Mouse (Mus musculus) heart, adult 2 months (tissue): Measurements from ENCODE around the gene Ptprd. TPM values are rescaled to one million over a fixed set of nuclear protein-coding genes. Genes with fewer than 3 reads are reported as not detected.

Source experiments
- DNase-seq, 2 experiments: peaks; one replicate each; pipeline ENCODE4 v3.0.0; 2021
- H3K27ac ChIP-seq: fragments of 200-600 bp; 2 replicates; pipeline ENCODE4 v1.8.1; 2022
- H3K27me3 ChIP-seq: fragments of 200-500 bp; 2 replicates; pipeline ENCODE4 v1.6.1; 2012; ENCODE audit warnings: mild to moderate bottlenecking, low read length, inconsistent platforms, mixed read lengths; ENCODE audit not compliant: control insufficient read depth, insufficient read depth
- H3K36me3 ChIP-seq: fragments of 200-500 bp; 2 replicates; pipeline ENCODE4 v1.6.1; 2012; ENCODE audit warnings: low read length, inconsistent platforms; ENCODE audit not compliant: control insufficient read depth, insufficient read depth
- H3K4me1 ChIP-seq: fragments of 200-500 bp; 2 replicates; pipeline ENCODE4 v1.6.1; 2011; ENCODE audit warnings: low read length; ENCODE audit not compliant: control insufficient read depth, insufficient read depth
- H3K4me3 ChIP-seq: fragments of 200-600 bp; 2 replicates; pipeline ENCODE4 v1.8.1; 2022
- H3K79me2 ChIP-seq: fragments of 200-500 bp; replicated peaks from 2 replicates; pipeline ENCODE4 v1.6.1; 2012; ENCODE audit warnings: mild to moderate bottlenecking, inconsistent platforms, low read length, moderate library complexity, mixed read lengths; ENCODE audit not compliant: control insufficient read depth, insufficient read depth
- H3K9ac ChIP-seq: fragments of 200-500 bp; 2 replicates; pipeline ENCODE4 v1.6.1; 2012; ENCODE audit warnings: low read depth, mild to moderate bottlenecking, control low read depth, inconsistent platforms, low read length, mixed read lengths
- CTCF ChIP-seq: fragments of 200-600 bp; IDR thresholded peaks from 2 replicates; pipeline ENCODE4 v1.8.1; 2022; ENCODE audit warnings: antibody characterized with exemption, mild to moderate bottlenecking, moderate library complexity
- EP300 ChIP-seq: fragments of 200-500 bp; IDR thresholded peaks from 2 replicates; pipeline ENCODE4 v1.6.1; 2011; ENCODE audit warnings: low read depth, low read length, control low read depth; ENCODE audit not compliant: insufficient read depth
- POLR2A ChIP-seq: fragments of 200-500 bp; IDR thresholded peaks from 2 replicates; pipeline ENCODE4 v1.6.1; 2011; ENCODE audit warnings: mild to moderate bottlenecking, low read depth, low read length, control low read depth; ENCODE audit not compliant: insufficient read depth
- WGBS: fragments of 180-500 bp; shearing (Covaris S2); methylation state at CpG from one replicate; pipeline ENCODE4 v1.1.7; 2018; 5-methylcytosine and 5-hydroxymethylcytosine counted together
- intact Hi-C: fragments of 180-260 bp; cut with DNase I; formaldehyde crosslinking; loops from one replicate; pipeline ENCODE4 v1.15.1; 2025
- polyA plus RNA-seq: library from polyadenylated mRNA; depleted of rRNA; stranded (reverse); fragments of >200 nt; gene quantifications from 2 replicates; pipeline ENCODE4 v1.2.3, GENCODE M21; 2012
- total RNA-seq, 2 experiments: library from RNA; stranded (reverse); gene quantifications; 2 replicates each; pipeline ENCODE4 v1.2.3; 2021

The Ptprd gene
- total and polyA plus RNA-seq, 3 experiments, result 2.7 to 7.0 (median 5.3) TPM

DNA sequence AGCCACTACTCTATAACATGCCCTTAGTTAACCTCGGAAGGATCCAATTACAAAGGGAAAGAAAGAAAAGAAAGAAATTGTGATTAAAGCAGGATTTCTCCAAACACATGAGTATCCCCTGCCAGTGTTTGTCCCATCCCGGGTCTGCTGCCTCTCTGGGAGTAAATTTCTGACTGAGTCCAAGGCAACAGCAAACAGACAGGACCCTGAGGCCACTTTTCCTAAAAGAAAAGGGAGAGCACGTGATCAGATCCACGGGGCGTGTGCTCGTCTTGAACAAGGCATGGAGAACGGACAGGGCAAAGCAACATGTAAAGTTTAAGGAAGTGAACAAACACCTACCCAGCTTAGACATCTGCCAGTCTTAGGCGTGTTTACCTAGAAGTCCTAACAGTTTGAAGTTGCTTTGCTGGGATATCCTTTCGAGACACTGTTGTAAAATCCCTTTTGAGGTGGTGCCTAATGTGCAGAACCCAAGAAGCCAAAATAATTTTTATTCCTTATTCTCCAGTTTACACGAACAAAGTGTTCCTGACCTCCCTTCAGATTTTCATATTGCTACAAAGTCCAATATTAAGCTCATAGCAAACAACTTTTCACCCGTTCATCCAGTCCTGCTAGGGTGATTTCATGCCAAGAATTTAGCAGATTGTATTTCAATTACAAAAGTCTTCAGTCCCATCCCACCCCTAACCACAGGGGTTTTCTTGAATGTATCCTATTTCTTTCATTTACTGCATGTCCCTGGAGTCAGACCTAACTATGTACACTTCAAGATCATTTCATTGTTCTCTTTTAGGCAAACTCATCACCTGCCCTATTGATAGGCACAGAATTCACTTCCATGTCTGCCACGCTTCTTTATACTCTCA, 1921.9 kb downstream of the Ptprd start:
- WGBS, result 71% methylated on average over 12 of the region's 12 CpGs
- TF ChIP-seq POLR2A (no peak), EP300 (no peak), CTCF (no peak)
- DNase-seq, result no peak
- Histone ChIP-seq H3K79me2 (no peaks in the 10 kb centered on the region), H3K9ac (no peak overlapping the region), H3K27ac (no peak overlapping the region), H3K27me3 (no peaks in the 10 kb centered on the region), H3K4me1 (no peaks in the 10 kb centered on the region), H3K36me3 (no peaks in the 10 kb centered on the region), H3K4me3 (no peak overlapping the region)
- intact Hi-C loops, result no loop called here

DNA sequence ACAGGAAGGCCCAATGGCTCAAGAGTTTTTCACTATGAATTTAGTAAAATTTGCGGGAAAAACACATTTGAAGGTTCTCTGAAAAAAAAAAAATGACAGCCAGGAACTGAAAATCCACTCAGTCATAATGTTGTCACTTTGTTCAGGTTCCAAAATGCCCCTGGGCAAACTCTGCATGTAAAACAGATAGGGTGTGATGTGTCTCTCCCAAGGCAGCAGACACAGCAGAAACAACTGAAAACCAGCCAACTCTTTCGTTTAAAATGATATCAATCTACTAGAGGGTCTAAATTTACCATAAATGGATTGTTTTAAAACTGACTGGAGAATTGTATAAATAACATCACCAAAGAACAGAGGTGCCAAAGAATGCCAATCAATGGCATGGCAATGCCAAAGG, 1925.7 kb downstream of the Ptprd start:
- TF ChIP-seq POLR2A (no peak), EP300 (no peak), CTCF (no peak)
- H3K79me2 ChIP-seq, result no peaks in the 10 kb centered on the region
- intact Hi-C loops, result no loop called here
- H3K27ac ChIP-seq, result no peak overlapping the region
- H3K27me3 ChIP-seq, result no peaks in the 10 kb centered on the region
- 52% methylated on average over 2 of the region's 2 CpGs for WGBS
- no peaks in the 10 kb centered on the region for H3K36me3 ChIP-seq
- no peaks in the 10 kb centered on the region for H3K4me1 ChIP-seq
- no peak overlapping the region for H3K4me3 ChIP-seq
- H3K9ac ChIP-seq, result no peak overlapping the region
- DNase-seq, result no peak

DNA sequence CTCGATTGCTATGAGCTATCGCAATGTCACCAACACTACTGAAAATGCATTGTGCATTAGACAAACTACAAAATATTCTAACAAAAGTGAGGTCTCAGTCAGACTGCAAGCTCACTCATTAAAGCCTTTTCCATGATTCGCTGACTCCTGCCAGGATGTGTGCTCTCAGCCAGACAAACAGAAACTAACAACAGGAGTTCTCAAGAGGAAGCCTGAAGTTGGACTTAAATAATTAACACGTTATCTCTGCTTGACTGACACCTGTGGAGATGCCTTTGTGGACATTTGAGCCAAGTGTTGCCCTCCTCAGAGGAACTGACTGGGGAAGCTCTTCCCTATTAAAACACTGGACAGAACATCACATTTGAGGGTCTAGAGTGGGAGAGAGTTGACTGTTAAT, 1928.9 kb downstream of the Ptprd start:
- Histone ChIP-seq H3K4me3 (no peak overlapping the region), H3K27me3 (no peaks in the 10 kb centered on the region), H3K79me2 (no peaks in the 10 kb centered on the region), H3K27ac (no peak overlapping the region), H3K4me1 (no peaks in the 10 kb centered on the region), H3K9ac (no peak overlapping the region), H3K36me3 (no peaks in the 10 kb centered on the region)
- TF ChIP-seq CTCF (no peak), EP300 (no peak), POLR2A (no peak)
- WGBS, result 53% methylated on average over 4 of the region's 4 CpGs
- no peak for DNase-seq
- intact Hi-C loops, result no loop called here

DNA sequence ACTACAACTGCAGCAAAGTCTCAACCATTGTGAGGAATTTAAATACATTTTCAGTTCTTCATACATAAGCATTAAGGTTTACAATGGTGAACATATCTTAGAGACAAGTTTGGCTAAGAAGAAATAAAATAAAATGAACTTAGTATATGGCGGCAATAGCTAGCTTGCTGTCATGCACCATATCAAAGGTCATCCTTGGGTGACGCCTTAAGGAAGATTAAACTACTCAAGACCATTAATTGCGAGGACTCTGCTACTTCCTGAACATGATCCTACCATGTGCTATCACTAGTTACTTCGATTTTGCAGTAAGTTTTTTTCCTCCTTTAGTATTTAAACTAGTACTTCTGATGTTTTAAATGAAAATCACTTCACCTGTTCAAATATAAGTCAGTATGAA, 1949.0 kb downstream of the Ptprd start:
- WGBS, result 75% methylated on average over 4 of the region's 4 CpGs
- H3K36me3 ChIP-seq, result no peaks in the 10 kb centered on the region
- no peak for DNase-seq

DNA sequence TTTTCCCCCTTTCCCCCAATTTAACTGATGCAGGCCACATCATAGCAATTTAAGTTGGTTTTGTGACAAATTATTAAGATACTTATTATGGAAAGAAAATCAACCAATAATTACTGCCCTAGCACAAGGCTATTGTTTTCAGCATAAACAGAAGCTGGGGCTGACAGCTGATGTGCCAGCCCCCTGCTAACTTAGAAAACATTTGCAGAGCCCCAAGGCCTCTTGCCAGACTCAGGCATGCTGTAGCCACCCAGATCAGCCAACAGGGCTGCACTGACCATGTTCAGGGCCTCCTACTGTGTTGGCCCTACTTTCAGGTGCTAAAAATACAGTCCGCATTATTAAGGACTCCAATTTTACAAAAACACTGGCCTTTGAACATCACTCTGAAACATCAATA, 1951.1 kb downstream of the Ptprd start:
- H3K4me1 ChIP-seq, result no peaks in the 10 kb centered on the region
- no peak overlapping the region for H3K9ac ChIP-seq
- no peak overlapping the region for H3K4me3 ChIP-seq
- H3K79me2 ChIP-seq, result no peaks in the 10 kb centered on the region
- H3K36me3 ChIP-seq, result no peaks in the 10 kb centered on the region
- no peak for DNase-seq
- no peak overlapping the region for H3K27ac ChIP-seq
- WGBS, result 88% methylated on average over 1 of the region's 1 CpGs
- H3K27me3 ChIP-seq, result no peaks in the 10 kb centered on the region
- TF ChIP-seq POLR2A (no peak), CTCF (no peak), EP300 (no peak)
- intact Hi-C loops, result no loop called here

More for the DNA sequence above, 1949.0 kb downstream of the Ptprd start:
- Histone ChIP-seq H3K79me2 (no peaks in the 10 kb centered on the region), H3K4me1 (no peaks in the 10 kb centered on the region), H3K9ac (no peak overlapping the region), H3K27me3 (no peaks in the 10 kb centered on the region), H3K4me3 (no peak overlapping the region), H3K27ac (no peak overlapping the region)
- TF ChIP-seq CTCF, result no peak
- no peak for TF ChIP-seq POLR2A
- TF ChIP-seq EP300, result no peak
- intact Hi-C loops, result no loop called here

DNA sequence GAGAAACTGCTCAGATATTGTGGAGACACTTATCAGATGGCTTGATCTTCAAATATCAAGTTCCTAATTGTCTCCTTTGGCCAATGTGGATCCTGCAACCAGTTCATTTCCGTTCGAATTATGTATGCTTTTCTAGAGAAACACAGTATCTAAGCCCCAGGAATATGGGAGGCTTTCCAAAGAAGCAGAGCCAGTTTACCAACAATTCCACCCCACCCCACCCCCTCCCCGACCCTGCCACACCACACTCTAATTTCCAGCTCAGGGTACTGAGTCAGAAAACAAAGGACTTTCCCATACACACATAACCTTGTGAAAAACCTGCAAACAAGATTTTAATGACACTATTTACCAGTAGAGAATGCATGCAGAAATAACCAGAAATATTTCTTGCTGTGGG, 1951.5 kb downstream of the Ptprd start:
- no peak overlapping the region for H3K9ac ChIP-seq
- H3K36me3 ChIP-seq, result no peaks in the 10 kb centered on the region
- H3K27ac ChIP-seq, result no peak overlapping the region
- no peaks in the 10 kb centered on the region for H3K79me2 ChIP-seq
- intact Hi-C loops, result no loop called here
- no peaks in the 10 kb centered on the region for H3K27me3 ChIP-seq
- no peak for TF ChIP-seq POLR2A
- TF ChIP-seq EP300, result no peak
- no peak for TF ChIP-seq CTCF
- H3K4me1 ChIP-seq, result no peaks in the 10 kb centered on the region
- 76% methylated on average over 3 of the region's 3 CpGs for WGBS
- no peak overlapping the region for H3K4me3 ChIP-seq
- DNase-seq, result no peak
